Comparison of ENCODE assay signal across 12 mouse cellular contexts in the genomic region with DNA sequence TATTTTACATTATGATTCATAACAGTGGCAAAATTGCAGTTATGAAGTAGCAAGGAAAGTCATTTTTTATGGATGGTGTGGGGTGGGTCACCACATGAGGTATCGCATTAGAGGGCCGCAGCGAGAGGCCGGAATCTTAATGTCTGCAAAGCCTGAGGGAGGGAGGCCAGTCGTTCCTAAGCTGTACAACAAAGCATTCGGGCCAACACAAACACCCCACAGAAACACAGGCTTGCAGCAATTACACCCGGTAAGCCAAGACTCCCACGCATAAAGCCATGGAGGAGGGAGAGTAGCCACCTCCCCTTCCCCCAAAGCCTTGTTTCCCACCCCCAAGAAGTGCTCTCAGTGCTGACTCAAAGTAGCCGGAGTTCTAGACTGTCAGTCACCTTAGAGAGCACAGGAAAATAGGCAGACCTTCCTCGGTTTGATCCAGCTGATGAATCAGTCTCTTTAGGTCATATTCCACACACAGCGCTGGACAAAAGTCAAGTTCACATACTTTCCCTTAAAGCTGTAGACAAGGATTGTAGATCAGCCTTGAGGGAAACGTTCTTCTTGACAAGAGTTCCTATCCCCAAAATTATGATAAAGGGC. TPM values are rescaled to one million over a fixed set of nuclear protein-coding genes. Genes with fewer than 3 reads are reported as not detected.
A peak's percentile ranks its signal among the peaks of the same experiment; 100 is the strongest.
DNase-seq lines count a peak whose midpoint lies in the region; ATAC-seq lines count a peak whose summit lies in the region.
"Had no signal": no experiment of that assay in that cellular context is flagged by ENCODE, and none has a peak within 500 bp of the region (broad histone marks: within the 10 kb centered on the region; RNA-seq: fewer than 3 reads in every experiment).

No protein-coding gene starts in this region.

- no peaks in the 10 kb centered on the region for H3K9me3 ChIP-seq in kidney, embryonic 14.5 days (ENCODE audit: control insufficient read depth, low read length)
- H3K9me3 ChIP-seq in forebrain, embryonic 12.5 days, result no peaks in the 10 kb centered on the region
- H3K9me3 ChIP-seq: limb, embryonic 13.5 days had no signal

- no peak overlapping the region for H3K9ac ChIP-seq in kidney, embryonic 14.5 days (ENCODE audit: low read depth, low read length)
- no peak overlapping the region for H3K9ac ChIP-seq in forebrain, embryonic 12.5 days
- H3K9ac ChIP-seq: limb, embryonic 13.5 days had no signal

- DNase-seq in right cerebral cortex, postnatal 25 days, result peak; percentile 16
- DNase-seq in right cerebral cortex, adult 18-20 months, result no peak
- peak; percentile 72 for DNase-seq in gonadal fat pad, adult 2 months (ENCODE audit: low read depth)
- DNase-seq in spleen, postnatal 10 days (ENCODE audit: low spot score in 2 of 2), result no peak
- DNase-seq in liver, result no peak
- DNase-seq: cerebellum, adult 18-20 months; gastrocnemius, postnatal 14 days had no signal

- H3K4me2 ChIP-seq in kidney, embryonic 14.5 days (replicated peaks; ENCODE audit: low read depth, low read length), result no peak overlapping the region
- no peak overlapping the region for H3K4me2 ChIP-seq in forebrain, embryonic 12.5 days
- H3K4me2 ChIP-seq: limb, embryonic 13.5 days had no signal

- peaks cover 4% of the 10 kb centered on the region for H3K4me1 ChIP-seq in kidney, embryonic 14.5 days (ENCODE audit: control insufficient read depth, insufficient read depth, low read length)
- H3K4me1 ChIP-seq in forebrain, embryonic 12.5 days, result no peaks in the 10 kb centered on the region

- WGBS in kidney, embryonic 14.5 days, result 37% methylated on average over 12 of the region's 12 CpGs
- WGBS in forebrain, embryonic 12.5 days, result 67% methylated on average over 12 of the region's 12 CpGs

- no peak overlapping the region for H3K4me3 ChIP-seq in kidney, embryonic 14.5 days (ENCODE audit: low read length)
- no peak overlapping the region for H3K4me3 ChIP-seq in forebrain, embryonic 12.5 days (replicated peaks)
- H3K4me3 ChIP-seq: limb, embryonic 13.5 days had no signal

- no peaks in the 10 kb centered on the region for H3K36me3 ChIP-seq in kidney, embryonic 14.5 days (ENCODE audit: control insufficient read depth, insufficient read depth, low read length)
- no peaks in the 10 kb centered on the region for H3K36me3 ChIP-seq in forebrain, embryonic 12.5 days (replicated peaks)
- H3K36me3 ChIP-seq: limb, embryonic 13.5 days had no signal

- no peaks in the 10 kb centered on the region for H3K27me3 ChIP-seq in kidney, embryonic 14.5 days (ENCODE audit: control insufficient read depth, insufficient read depth, low read length)
- no peaks in the 10 kb centered on the region for H3K27me3 ChIP-seq in forebrain, embryonic 12.5 days
- H3K27me3 ChIP-seq: limb, embryonic 13.5 days had no signal

- H3K27ac ChIP-seq in kidney, embryonic 14.5 days (ENCODE audit: low read depth, low read length), result peak overlapping the region; percentile 6; the same call in 1 of the 2 replicates
- no peak overlapping the region for H3K27ac ChIP-seq in forebrain, embryonic 12.5 days
- H3K27ac ChIP-seq: limb, embryonic 13.5 days had no signal

- peak; percentile 78 for ATAC-seq in kidney, embryonic 14.5 days (ENCODE audit: low FRiP score, low TSS enrichment)
- no peak for ATAC-seq in forebrain, embryonic 12.5 days (ENCODE audit: low FRiP score)
- ATAC-seq in activated CD4-positive, CD25-positive, alpha-beta regulatory T cell, adult 4 months, result no peak

RNA-seq across cellular contexts. Expression of a gene that starts 51.2 kb away (rescaled TPM):
- 1.1 and 1.2 TPM in 2 replicates for polyA plus RNA-seq in gonadal fat pad, adult 2 months (2012; rRNA removed)
- polyA plus RNA-seq in kidney, embryonic 14.5 days (2014; fragmentation: Nextera tagmentation; extraction: Ambion mirVana), result 0.18 and 0.19 TPM in 2 replicates
- 0.17 TPM in 2 replicates for polyA plus RNA-seq in forebrain, embryonic 12.5 days (2016; fragmentation: Nextera tagmentation; extraction: Ambion mirVana)
- polyA plus RNA-seq in activated CD4-positive, CD25-positive, alpha-beta regulatory T cell, adult 4 months (2017; shearing (Covaris generic)), result under 1 TPM in 1 of 2 experiments, not detected in 1; 0.75 TPM
- polyA plus RNA-seq: limb, embryonic 13.5 days; lung, embryonic 16.5 days had no signal

Comparison
In these comparisons a context has a peak if more than half of its experiments do, and no peak if none do; other contexts are left out.
1. DNase-seq: peak in right cerebral cortex, postnatal 25 days (single experiment) and gonadal fat pad, adult 2 months (single experiment); none in right cerebral cortex, adult 18-20 months (single experiment), spleen, postnatal 10 days (0 of 2) and liver (single experiment).